In genomic region chr6:127945725-127946124, GRCm38 (mm10) we compare ENCODE assay signal across 9 mouse cellular contexts. TPM values are rescaled to one million over a fixed set of nuclear protein-coding genes. Genes with fewer than 3 reads are reported as not detected.
A peak's percentile ranks its signal among the peaks of the same experiment; 100 is the strongest.
DNase-seq lines count a peak whose midpoint lies in the region; ATAC-seq lines count a peak whose summit lies in the region.
"Had no signal": no experiment of that assay in that cellular context is flagged by ENCODE, and none has a peak within 500 bp of the region (broad histone marks: within the 10 kb centered on the region; RNA-seq: fewer than 3 reads in every experiment).

No protein-coding gene starts in this region.

- no peaks in the 10 kb centered on the region; the same call in 1 of the 2 replicates for H3K4me1 ChIP-seq in heart, embryonic 10.5 days

- H3K27me3 ChIP-seq in heart, embryonic 10.5 days (ENCODE audit: insufficient read depth, poor library complexity, severe bottlenecking) = peaks cover 8% of the 10 kb centered on the region; the same call in 1 of the 2 replicates

- H3K4me3 ChIP-seq in heart, embryonic 10.5 days = no peak overlapping the region

- 58% methylated on average over 9 of the region's 9 CpGs for WGBS in heart, embryonic 10.5 days

- peak; percentile 93 for ATAC-seq in megakaryocyte progenitor cell, adult 5-6 weeks (replicated peaks; ENCODE audit: poor library complexity)

- H3K9me3 ChIP-seq in heart, embryonic 10.5 days = no peaks in the 10 kb centered on the region

- DNase-seq in heart, adult 18-20 months = peak; percentile 52 to 81
- no peak for DNase-seq in heart, embryonic 10.5 days (ENCODE audit: low spot score)
- peak; percentile 82 to 88 for DNase-seq in cerebellum, postnatal 25 days
- peak; percentile 54 to 75 for DNase-seq in frontal cortex, postnatal 10 days (ENCODE audit: low spot score in 2 of 2)
- peak; percentile 70 for DNase-seq in hindlimb bud, embryonic 11.5 days (ENCODE audit: extremely low spot score, low read depth, low spot score)
- DNase-seq in layer of hippocampus, postnatal 36 days = peak; percentile 62 to 78
- peak; percentile 56 to 67 for DNase-seq in right cerebral cortex, postnatal 36 days (ENCODE audit: low spot score in 2 of 2)

- H3K36me3 ChIP-seq in heart, embryonic 10.5 days = no peaks in the 10 kb centered on the region
- H3K36me3 ChIP-seq: G1E had no signal

- H3K27ac ChIP-seq in heart, embryonic 10.5 days = no peak overlapping the region

RNA-seq across cellular contexts. Expression of gene Tspan11, which starts 58.3 kb away (rescaled TPM):
- total RNA-seq in heart, adult 18-20 months (2021) = 1 to 10 TPM in 1 of 2 experiments, under 1 TPM in 1; 0.57 to 1.2 TPM
- polyA plus RNA-seq in heart, embryonic 10.5 days (2016; fragmentation: Nextera tagmentation; extraction: Ambion mirVana) = 1.4 and 1.8 TPM in 2 replicates
- 1 to 10 TPM; 1.3 to 2.4 TPM for total RNA-seq in layer of hippocampus, postnatal 36 days (2021)
- not detected in 2 replicates for total RNA-seq in megakaryocyte progenitor cell, adult 5-6 weeks (2015)
- not detected in 2 replicates for total RNA-seq in megakaryocyte progenitor cell, adult 5-6 weeks (2017)
- polyA plus RNA-seq: G1E had no signal
